Mouse (Mus musculus) intestine, postnatal 0 days (tissue): Measurements from ENCODE around the gene Il1r1. TPM values are rescaled to one million over a fixed set of nuclear protein-coding genes. Genes with fewer than 3 reads are reported as not detected.

Experiments used
- ATAC-seq: fragments of 200-750 bp; cut with Nextera tagmentation; 2 replicates; pipeline ENCODE4 v1.8.0; 2017; ENCODE audit warnings: mild to moderate bottlenecking, moderate TSS enrichment, moderate library complexity
- H3K27ac ChIP-seq: fragments of 300-500 bp; sonication (generic); 2 replicates; pipeline ENCODE4 v1.5.1; 2014; ENCODE audit warnings: mild to moderate bottlenecking, low read depth, low read length, moderate library complexity
- H3K27me3 ChIP-seq: fragments of 300-500 bp; sonication (generic); replicated peaks from 2 replicates; pipeline ENCODE4 v1.6.1; 2014; ENCODE audit warnings: low read length, mixed read lengths; ENCODE audit not compliant: control insufficient read depth, insufficient read depth
- H3K36me3 ChIP-seq: fragments of 300-500 bp; sonication (generic); 2 replicates; pipeline ENCODE4 v1.6.1; 2014; ENCODE audit warnings: mild to moderate bottlenecking, moderate library complexity; ENCODE audit not compliant: control insufficient read depth, insufficient read depth
- H3K4me1 ChIP-seq: fragments of 300-500 bp; sonication (generic); replicated peaks from 2 replicates; pipeline ENCODE4 v1.6.1; 2014; ENCODE audit warnings: antibody characterized with exemption, low read length, mixed read lengths; ENCODE audit not compliant: control insufficient read depth, insufficient read depth
- H3K4me2 ChIP-seq: fragments of 300-500 bp; sonication (generic); replicated peaks from 2 replicates; pipeline ENCODE4 v1.6.1; 2014; ENCODE audit warnings: low read depth, mild to moderate bottlenecking, moderate library complexity
- H3K4me3 ChIP-seq: fragments of 300-500 bp; sonication (generic); 2 replicates; pipeline ENCODE4 v1.5.1; 2014; ENCODE audit warnings: low read depth, low read length
- H3K9ac ChIP-seq: fragments of 300-500 bp; sonication (generic); 2 replicates; pipeline ENCODE4 v1.6.1; 2014; ENCODE audit warnings: mild to moderate bottlenecking, low read depth, low read length
- H3K9me3 ChIP-seq: fragments of 300-500 bp; sonication (generic); 2 replicates; pipeline ENCODE4 v1.6.1; 2016; ENCODE audit warnings: mixed run types; ENCODE audit not compliant: control insufficient read depth
- CTCF ChIP-seq: sonication (generic); IDR thresholded peaks from 2 replicates; pipeline ENCODE4 v1.5.1; 2016; ENCODE audit warnings: low read depth, mild to moderate bottlenecking, control low read depth, antibody characterized with exemption, moderate library complexity
- WGBS: fragments of 180-500 bp; shearing (Covaris S2); extraction: QIAGEN DNeasy Blood & Tissue Kit; methylation state at CpG from one replicate; pipeline ENCODE4 v1.1.7; 2014; 5-methylcytosine and 5-hydroxymethylcytosine counted together
- polyA plus RNA-seq: library from polyadenylated mRNA; unstranded; fragments of >200 nt; fragmentation: Nextera tagmentation; extraction: Ambion mirVana; gene quantifications from 2 replicates; pipeline ENCODE4 v1.2.1, GENCODE M21; 2015

Il1r1 gene
- polyA plus RNA-seq, 1 experiment from 2014 or later = 5.9 TPM

GRCm38 (mm10) chr1:40233621-40234020, 8.7 kb downstream of the Il1r1 start:
- Histone ChIP-seq H3K27ac (no peak overlapping the region), H3K36me3 (no peaks in the 10 kb centered on the region), H3K4me1 (no peaks in the 10 kb centered on the region), H3K4me2 (no peak overlapping the region), H3K4me3 (no peak overlapping the region), H3K27me3 (no peaks in the 10 kb centered on the region), H3K9me3 (no peaks in the 10 kb centered on the region), H3K9ac (no peak overlapping the region)
- ATAC-seq = no peak
- no peak for TF ChIP-seq CTCF
- WGBS = 66% methylated on average over 3 of the region's 3 CpGs

GRCm38 (mm10) chr1:40235597-40236249, 10.8 kb downstream of the Il1r1 start:
- no peak for TF ChIP-seq CTCF

DNA sequence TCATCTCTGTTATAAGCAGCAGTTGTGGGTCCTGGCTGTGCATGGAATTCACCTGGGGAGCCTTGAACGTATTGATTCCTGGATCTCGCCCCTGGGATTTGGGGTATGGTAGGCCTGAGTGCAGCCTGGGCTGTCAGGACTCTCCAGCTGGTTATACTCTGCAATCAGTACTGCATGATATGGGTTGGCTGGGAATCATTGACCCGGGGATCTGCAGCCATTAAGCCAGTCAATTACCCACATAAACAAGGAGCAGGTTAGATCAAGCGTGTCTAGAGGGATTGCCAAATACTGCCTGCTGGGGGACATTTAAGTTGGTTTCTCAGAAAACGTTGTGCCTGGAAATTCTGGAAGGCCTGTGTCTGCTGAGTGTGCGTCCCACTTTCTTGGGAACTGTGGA, 11.8 kb downstream of the Il1r1 start:
- Histone ChIP-seq H3K36me3 (no peaks in the 10 kb centered on the region), H3K27ac (no peak overlapping the region; the same call in 1 of the 2 replicates), H3K9me3 (no peaks in the 10 kb centered on the region), H3K4me2 (no peak overlapping the region), H3K4me3 (no peak overlapping the region), H3K4me1 (no peaks in the 10 kb centered on the region), H3K9ac (no peak overlapping the region), H3K27me3 (no peaks in the 10 kb centered on the region)
- TF ChIP-seq CTCF = no peak
- ATAC-seq = no peak
- 49% methylated on average over 6 of the region's 6 CpGs for WGBS

More at GRCm38 (mm10) chr1:40235597-40236249, 10.8 kb downstream of the Il1r1 start:
- H3K4me2 ChIP-seq = no peak overlapping the region
- H3K27me3 ChIP-seq = no peaks in the 10 kb centered on the region
- no peaks in the 10 kb centered on the region for H3K4me1 ChIP-seq
- 82% methylated on average over 5 of the region's 5 CpGs for WGBS
- ATAC-seq = no peak
- no peaks in the 10 kb centered on the region for H3K36me3 ChIP-seq
- H3K27ac ChIP-seq = no peak overlapping the region
- H3K9ac ChIP-seq = no peak overlapping the region
- no peaks in the 10 kb centered on the region for H3K9me3 ChIP-seq
- H3K4me3 ChIP-seq = no peak overlapping the region

- Histone ChIP-seq H3K9ac (no peak overlapping the region), H3K4me3 (no peak overlapping the region), H3K27ac (no peak overlapping the region), H3K4me1 (no peaks in the 10 kb centered on the region), H3K27me3 (no peaks in the 10 kb centered on the region), H3K36me3 (no peaks in the 10 kb centered on the region), H3K4me2 (no peak overlapping the region), H3K9me3 (no peaks in the 10 kb centered on the region)
- no peak for TF ChIP-seq CTCF
- WGBS = 44% methylated on average over 6 of the region's 6 CpGs
- ATAC-seq = no peak
Observed at GRCm38 (mm10) chr1:40237094-40237493, 12.2 kb downstream of the Il1r1 start.

GRCm38 (mm10) chr1:40240353-40241092, 15.6 kb downstream of the Il1r1 start:
- 87% methylated on average over 9 of the region's 9 CpGs for WGBS

DNA sequence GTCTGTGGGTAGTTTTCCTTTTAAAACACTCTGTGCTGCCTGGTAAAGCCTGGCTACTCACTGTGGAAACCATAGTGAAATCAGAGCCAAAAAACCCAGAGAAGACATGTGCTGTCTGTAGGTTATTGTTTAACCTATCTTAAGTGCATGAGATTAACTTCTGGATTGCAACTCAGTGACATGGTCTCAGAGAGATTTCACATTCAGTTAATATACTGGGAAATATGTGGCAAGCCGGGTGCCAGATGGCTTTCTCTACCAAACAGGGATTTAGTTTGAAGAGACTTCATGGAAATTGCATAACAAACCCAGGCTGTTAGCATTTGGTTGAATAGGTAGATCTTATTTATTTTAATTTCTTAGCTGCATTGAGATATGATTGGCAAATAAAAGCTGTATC, 17.8 kb downstream of the Il1r1 start:
- H3K4me2 ChIP-seq = no peak overlapping the region
- H3K9ac ChIP-seq = no peak overlapping the region
- no peaks in the 10 kb centered on the region for H3K36me3 ChIP-seq
- no peak for ATAC-seq
- TF ChIP-seq CTCF = no peak
- H3K4me1 ChIP-seq = no peaks in the 10 kb centered on the region
- no peaks in the 10 kb centered on the region for H3K9me3 ChIP-seq
- no peak overlapping the region for H3K4me3 ChIP-seq
- no peak overlapping the region for H3K27ac ChIP-seq
- H3K27me3 ChIP-seq = no peaks in the 10 kb centered on the region
- WGBS = 45% methylated on average over 1 of the region's 1 CpGs

More at GRCm38 (mm10) chr1:40240353-40241092, 15.6 kb downstream of the Il1r1 start:
- Histone ChIP-seq H3K4me1 (no peaks in the 10 kb centered on the region), H3K4me2 (no peak overlapping the region), H3K9ac (no peak overlapping the region), H3K36me3 (no peaks in the 10 kb centered on the region), H3K27ac (no peak overlapping the region), H3K27me3 (no peaks in the 10 kb centered on the region), H3K4me3 (no peak overlapping the region), H3K9me3 (no peaks in the 10 kb centered on the region)
- TF ChIP-seq CTCF = no peak
- no peak for ATAC-seq
